Mouse (Mus musculus) left cerebral cortex, adult 9 months (tissue): ENCODE results near the gene Ppil2.
A peak's percentile ranks its signal among the peaks of the same experiment; 100 is the strongest.

Experiments
- DNase-seq, 2 experiments: peaks; one replicate each; pipeline ENCODE4 v3.0.0; 2022; ENCODE audit warnings: low spot score in 2 of 2

Gene Ppil2

DNA sequence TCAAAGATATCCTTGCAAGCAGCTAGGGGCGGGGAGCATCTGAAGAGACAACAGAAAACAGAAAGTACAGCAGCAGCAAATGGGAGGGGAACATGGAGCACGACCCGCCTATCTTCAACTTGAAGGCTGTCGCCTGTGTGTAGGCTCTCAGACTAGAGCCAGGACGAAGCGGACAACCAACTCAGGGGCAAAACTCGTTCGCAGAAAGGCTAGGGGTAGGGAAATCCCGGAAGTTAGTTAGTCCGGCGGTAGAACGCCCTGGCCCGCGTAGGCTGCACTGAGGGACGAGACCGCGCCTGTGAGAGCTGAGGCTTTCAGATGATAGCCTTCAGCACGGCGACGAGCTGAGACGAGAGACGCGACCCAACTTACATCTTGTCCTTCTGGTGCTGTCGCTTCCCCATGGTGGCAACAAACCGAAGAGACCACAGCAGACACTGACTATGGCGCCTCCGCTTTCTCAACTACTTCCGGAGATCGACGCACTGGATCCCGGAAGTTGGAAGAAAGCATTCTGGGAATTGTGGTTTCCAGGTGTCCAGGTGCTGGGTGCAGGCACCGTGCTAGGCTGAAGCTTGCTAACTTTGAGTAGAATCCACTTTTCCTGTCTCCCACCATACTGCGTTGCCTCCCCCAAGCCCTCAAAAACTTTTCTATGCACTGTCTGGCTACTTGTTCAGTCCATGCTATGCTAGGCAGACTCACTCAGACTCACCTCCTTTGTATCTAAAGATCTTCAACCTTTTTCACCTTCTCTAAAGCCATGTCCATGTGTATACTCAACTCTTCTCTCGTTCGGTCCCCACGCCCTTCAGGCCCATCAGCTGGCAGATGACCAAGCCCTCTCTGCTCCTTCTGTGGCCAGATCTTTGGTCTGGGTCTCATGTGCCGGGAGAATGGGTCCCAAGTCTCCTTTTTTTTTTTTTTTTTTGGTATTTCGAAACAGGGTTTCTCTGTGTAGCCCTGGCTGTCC is at the start of gene Ppil2:
Gene Ppil2, minus strand, starts transcription at position 487 of the 973 bp plus-strand sequence.
- DNase-seq = peak; percentile 35 to 65

DNA sequence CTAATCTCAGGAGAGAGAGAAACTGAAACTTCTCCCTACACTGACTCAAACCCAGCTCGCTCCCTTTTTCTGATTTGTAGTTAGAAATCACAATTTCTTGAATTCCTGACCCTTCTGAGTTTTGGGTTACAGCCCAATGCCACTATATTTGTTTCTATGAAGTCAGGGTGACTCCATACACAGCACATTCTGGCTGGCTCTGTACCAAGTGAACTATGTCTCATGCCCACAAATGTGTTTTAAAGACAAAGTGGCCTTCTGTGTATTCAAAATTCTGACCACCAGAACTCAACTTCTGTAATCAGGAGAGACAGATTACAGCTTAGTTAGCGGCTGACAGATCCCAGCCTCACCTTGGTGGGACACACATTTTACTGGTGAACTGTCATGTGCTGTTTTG is 43.3 kb upstream of the Ppil2 start:
- no peak for DNase-seq

DNA sequence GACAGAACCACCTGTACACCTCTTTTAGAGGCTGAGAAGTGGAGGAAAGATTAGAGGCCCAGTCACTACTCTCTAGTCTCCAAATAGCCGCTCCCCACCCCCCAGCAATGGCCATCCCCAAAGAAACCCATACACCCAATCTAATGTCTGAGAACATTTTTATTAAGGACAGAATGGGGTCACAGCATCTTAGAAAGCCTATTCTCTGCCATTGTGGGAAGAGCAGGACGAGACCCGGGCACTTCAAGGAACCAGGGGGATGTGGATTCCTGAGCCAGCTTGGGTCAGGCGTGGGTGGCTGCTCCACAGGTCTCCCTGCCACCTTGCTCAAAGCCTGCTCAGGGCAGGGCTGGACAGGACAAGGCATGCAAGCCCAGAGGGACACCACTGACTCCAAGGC is 40.8 kb upstream of the Ppil2 start:
- DNase-seq = no peak

DNA sequence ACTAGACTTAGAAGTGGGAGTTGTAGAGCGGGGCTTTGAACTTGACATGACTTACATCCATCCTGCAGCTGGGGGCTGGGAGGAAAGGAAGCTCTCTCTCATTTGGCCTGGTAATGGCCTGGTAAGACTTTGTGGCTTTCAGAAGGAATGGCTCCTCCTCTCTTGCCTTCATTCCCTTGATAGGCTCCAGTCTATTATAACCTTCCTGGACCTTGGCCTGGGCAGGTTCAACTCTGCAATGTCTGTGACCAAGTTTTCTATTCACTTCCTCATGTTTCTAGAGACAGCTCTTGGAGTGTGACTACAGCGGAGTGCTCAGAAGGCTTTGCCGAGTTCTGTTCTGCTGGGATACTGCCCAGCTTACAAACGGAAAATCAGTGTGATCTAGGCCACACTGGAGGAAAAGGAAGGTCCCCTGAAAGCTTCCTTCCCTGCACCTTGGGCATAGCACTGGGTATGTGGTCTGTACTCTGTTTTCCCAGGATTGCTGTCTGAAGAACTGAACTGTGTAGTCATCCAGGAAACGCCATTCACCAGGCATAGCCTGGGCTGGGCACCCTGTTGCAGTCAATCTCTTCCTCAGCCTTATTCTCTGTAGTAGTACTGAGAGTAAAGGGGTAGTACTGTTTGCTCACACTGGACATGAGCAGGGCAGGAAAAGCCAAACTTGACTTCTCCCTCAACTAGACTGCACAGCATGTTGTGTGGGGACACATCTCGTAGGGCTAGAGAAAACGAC is 39.6 kb upstream of the Ppil2 start:
- no peak for DNase-seq

DNA sequence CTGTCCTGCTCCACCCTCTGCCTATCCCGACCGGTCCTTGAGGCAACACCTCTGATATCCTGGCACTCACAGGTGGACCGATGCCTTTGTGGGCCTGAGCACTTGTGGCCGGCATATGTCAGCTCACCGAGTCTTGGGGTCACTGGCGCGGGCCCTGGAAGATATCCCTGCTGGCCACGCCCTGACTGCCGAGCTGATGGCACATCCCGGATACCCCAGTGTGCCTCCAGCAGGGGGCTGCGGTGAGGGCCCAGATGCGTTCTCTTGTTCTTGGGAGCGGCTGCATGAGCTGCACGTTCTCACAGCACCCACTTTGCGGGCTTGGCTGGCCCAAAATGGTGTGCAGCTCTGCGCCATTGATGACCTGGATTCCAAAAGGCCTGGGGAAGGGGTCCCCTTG is 37.0 kb upstream of the Ppil2 start:
- DNase-seq = no peak

DNA sequence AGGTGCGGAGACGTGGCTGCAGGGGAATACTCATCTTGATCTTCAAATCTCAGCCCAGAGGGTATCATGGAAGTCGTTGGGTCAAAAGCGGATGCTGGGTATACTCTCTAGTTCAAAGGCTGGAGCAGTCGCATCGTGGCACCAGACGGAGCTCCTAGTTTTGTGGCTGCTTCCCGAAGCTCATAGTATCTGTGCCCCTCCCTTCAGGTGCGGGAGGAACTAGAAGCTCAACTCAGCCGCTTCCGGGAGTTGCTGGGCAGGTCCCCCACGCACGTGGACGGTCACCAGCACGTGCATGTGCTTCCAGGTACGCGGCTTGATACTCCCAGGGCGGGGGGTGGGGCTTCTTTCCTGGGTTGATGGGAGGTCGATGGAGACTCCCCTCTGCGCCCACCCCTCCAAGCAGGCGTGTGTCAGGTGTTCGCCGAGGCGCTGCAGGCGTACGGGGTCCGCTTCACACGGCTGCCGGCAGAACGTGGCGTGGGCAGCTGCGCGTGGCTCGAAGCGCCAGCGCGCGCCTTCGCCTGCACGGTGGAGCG is 36.4 kb upstream of the Ppil2 start:
- no peak for DNase-seq

DNA sequence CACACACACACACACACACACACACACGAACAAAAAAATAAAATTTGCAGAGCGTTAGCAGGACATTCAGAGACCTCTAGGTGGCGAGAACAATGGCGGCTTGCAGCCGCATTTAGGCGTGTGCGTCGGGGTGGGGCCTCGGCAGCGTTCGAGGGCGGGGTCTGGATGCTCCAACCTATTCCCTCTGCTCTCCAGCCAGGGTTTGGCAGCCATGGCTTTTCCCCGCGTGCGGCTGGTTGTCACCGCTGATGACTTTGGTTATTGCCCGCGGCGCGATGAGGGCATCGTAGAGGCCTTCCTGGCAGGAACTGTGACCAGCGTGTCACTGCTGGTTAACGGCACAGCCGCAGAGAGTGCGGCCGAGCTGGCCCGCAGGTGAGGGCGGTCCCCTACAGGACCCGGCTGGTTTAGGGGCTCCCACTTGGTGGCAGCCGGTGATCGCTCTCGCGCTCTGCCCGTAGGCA is 35.7 kb upstream of the Ppil2 start, which contains the start of gene Ccdc116:
Gene Ccdc116, minus strand, starts transcription at position 458 of the 464 bp plus-strand sequence.
- peak; percentile 57 to 80 for DNase-seq

DNA sequence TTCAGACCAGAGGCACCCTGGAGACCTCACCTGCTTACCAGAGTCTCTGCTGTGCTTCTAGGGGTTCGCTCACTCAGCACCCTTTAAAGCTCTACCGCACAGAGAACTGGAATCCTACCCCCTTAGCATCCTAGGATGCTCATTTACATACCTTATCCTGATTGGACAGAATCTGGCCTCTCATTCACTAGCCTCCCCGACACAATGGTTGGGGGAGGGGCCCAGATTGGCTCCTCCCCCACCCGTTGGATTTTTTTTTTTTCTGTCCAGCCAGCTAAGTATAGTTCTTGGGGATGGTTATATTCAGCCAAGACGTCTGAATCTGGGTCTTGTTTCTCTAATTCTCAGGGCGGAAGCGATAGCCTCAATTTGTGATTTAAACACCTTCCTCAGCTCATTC is 33.3 kb upstream of the Ppil2 start, which contains the start of gene Ydjc:
Gene Ydjc, plus strand, starts transcription at position 283 of the 400 bp plus-strand sequence.
- no peak for DNase-seq

DNA sequence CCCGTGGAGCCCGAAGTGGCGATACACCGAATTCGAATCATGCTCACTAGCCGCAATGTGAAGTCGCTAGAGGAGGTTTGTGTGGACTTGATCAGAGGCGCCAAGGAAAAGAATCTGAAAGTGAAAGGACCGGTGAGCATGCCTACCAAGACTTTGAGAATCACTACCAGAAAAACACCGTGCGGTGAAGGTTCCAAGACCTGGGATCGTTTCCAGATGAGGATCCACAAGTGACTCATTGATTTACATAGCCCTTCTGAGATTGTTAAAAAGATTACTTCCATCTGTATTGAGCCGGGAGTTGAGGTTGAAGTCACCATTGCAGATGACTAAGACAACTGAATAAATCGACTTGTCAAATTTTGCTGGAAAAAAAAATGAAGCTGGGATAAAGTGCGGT is 26.3 kb upstream of the Ppil2 start:
- no peak for DNase-seq

DNA sequence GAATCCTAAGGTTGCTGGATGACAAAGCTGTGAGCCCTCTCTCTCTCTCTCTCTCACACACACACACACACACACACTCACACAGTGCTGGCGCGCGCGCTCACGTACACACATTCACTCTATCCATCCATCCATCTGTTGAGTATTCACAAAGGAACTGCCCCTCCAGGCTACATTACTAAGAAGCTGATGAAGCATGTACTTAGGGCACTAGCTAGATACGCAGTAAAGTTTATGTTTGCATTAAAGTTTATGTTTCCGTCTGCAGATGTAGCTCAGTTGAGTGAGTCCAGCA is 21.8 kb upstream of the Ppil2 start:
- no peak for DNase-seq

DNA sequence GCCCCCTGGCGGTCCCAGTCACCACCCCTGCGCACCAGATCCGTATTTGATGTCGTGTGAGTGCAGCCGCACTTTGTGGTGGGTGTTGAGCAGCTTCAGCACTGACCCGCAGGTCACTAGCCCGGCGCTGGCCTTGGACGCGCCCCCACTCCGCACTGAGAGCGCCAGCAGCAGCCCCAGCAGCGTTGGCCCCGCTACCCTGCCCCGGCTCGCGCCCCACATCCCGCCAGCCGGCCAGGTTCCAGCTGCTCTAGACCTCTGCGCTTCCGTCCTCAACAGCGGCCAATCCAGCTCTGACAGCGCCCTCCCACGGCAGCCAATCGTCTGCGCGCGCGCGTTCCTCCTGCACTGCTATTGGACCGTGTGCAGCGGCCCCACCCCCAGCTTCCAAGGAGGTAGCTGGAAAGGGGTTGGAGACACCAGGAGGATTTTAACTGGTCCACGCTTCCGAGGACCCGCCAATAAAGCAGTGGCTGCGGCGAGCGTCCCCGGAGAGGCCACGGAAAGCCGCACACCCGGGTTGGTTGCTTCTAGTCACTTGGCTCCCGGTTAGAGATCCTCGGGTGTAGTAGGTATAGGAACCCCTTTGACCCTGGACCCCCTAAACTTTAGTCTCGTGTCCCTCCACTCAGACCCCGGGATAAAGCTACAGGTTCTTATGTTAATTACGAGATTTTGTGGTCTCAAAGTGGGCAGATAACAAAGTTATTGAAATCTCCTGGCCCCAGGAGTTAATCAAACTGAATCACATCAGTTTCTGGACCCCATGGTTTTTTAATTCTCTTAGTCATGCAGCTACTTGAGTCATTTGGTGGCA is 21.2 kb upstream of the Ppil2 start, which contains the start of gene Sdf2l1:
Gene Sdf2l1, minus strand, starts transcription at position 295 of the 817 bp plus-strand sequence.
- DNase-seq = peak; percentile 94 to 99

DNA sequence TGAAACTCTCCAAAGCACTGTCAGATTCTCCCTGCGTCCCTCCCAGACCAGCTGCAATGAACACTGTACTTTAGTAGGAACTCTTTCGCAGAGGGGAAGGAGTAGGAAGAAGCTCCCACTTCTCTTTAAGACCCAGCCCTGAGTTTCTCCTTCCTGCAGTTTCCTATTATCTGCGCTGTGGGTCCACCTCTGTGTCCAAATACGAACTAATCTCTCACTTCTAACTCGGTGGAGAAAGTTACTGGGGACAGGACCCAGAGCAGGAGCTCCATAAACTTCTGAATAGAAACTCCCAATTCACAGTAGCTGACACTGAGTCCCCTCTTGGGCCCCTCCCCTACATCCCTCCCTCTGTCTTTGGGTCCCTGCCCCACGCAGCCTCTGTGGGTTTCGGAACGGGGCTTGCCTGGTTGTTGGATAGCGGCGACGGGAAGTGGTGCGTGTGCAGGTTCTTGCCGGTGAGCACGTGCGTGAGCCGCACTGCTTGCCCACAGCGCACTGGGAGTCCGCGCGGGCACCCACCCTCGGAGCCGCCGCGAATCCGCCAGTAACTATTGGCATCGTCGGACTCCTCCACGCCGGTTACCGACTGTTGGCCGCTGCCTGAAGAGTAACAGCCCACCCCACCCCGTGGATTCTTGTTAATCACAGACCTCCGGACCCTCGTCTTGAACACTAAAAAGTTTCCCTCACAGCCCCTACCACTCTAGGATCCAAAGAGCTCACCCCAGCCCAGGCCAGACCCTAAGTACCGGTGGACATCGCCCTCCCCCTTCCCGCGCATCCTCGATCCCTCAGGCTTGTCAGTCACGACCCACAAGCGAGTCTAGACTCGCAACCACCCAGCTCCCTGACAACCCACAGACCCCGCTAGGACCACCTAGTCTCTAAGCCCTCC is 20.4 kb upstream of the Ppil2 start:
- no peak for DNase-seq

DNA sequence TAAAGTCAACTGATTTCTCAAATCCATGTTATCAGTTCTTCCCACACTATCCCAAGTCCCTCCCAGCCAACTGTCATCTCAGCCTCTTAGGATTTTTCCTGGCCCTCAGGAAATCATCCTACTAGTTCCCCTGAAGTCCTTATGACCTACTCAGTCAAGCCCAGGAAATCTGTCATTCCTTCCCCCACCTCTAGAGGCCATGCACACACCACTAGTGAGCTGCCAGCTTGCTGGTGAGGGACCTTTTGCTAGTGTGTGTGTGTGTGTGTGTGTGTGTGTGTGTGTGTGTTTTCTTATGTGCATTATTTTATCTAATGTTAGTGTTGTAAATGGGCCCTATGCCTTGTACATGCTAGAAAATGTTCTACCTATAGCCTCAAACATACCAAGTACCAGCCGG is 16.2 kb upstream of the Ppil2 start:
- DNase-seq = no peak

DNA sequence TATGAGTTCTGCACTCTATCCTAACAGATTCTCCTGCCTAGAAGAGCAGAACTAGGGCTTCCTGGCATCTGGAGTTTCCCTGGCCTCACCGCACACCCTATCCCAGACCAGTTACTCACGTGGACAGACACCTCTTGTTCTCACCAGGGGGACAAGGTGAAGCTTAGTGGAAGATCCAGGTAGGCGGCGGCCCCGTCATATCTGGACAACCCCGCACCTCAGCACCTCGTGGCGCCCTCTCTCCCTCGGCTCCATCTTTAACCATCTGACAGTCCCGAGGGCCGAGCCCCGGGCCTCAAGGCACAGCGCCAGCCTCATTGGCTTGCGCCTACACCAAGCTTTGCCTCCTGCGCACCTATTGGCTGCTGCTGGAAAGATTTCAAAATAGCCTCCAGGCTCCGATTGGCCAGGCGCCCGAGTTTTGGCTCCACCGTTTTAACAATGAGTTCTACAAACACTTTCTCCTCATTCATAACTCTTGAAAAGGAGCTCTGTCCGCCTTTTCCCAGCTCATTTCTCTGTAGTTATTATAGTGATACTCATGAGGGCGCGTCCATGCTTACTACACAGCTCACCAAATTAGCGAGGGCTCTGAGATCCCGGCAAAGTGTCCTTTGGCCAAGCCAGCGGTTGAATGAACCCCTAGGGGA is 13.9 kb upstream of the Ppil2 start, which contains the start of gene 2610318N02Rik:
Gene 2610318N02Rik, minus strand, starts transcription at position 297 of the 650 bp plus-strand sequence.
- peak in 1 of 2 experiments; percentile 74 for DNase-seq

DNA sequence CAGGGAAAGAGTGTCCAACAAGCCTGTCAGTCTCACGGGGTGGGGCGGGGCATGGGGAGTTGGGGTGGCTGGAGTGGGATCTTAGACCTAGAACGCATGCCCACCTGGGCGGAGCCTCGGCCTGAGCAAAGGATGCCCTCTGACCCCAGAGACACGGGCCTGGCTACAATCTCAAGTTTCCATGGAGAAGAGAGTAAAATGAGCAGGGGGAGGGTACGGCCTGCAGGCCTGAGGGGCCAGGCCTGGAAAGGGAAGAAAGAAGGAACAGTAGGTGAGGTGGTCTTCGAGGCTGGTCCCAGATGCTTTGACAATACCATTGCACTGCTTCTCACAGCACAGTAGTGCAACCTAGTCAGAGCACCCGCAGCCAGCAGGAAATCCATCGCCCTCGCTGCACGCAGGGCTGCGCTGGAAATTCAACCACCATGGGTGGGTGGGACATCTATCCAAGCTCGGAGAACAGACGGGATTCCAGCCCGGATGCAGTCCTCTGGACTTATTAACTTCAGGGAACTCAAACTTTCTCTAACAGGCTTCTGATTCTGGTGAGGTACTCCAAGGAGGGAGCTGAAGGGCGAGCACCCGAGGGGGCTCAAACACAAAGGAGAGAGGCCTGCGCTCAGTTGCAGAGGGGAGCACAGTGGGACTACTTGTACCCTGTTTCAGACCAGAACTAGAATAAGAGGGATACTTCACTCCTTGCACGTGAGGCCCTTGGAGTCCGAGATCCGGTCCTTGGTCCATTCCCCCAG is 13.2 kb upstream of the Ppil2 start:
- no peak for DNase-seq

DNA sequence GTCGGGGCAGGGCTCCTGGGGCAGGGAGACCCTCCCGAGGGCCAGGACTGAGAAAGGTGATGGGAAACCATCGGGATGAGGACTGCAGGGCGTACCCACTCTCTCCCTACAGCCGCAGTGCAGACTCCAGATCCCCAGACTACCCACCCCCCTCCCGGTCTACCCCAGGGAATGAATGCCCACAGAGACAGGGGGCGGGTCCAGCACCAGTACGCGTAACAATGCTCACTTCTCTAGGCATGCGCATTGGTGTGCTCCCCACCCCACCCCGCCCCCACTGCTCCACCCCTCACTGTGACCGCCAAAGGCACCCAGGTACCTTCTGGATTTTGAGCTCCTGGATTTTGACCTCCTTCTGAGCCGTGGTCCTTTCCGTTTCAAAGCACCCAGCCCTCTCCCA is 10.5 kb upstream of the Ppil2 start:
- no peak for DNase-seq

DNA sequence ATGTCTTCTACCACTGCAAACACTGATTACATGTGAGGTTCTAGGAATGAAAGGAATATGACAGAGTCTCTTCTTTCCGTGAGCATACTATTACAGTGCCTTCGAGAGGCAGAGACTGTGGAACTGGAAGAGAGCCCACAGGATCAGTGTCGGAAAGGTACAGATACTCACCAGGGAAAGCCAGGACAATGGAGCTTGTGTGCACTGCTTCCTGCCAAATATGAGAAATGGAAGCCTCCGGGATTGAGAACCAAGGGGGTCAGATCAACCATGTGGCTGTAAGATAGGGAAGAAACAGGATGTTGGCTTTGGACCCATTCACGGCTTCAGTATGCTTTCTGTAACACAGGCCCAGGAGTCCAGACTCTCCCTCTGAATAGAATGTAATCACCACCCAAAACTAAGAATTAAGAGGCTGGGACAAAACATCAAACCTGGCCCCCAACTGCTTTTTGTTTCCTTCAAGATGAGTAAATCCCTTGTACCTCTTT is 6.3 kb upstream of the Ppil2 start:
- no peak for DNase-seq

DNA sequence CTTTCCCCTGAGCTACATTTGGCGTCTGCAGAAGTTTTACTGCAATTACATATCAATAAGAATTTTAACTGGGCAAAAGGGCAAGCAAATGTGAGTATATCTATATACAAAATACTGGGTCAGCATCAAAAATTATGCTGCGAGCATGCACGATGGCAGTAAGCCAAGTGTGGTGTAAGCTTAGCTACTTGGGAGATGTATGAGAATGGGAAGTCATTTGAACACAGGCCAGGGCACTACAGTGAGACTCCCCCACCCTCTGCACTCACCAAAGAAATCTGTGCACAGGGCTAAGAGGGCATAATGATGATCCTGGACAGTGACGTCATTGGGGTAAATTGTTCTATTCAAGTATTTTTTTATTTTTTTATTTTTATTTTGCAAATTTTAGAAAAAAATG is 6.5 kb downstream of the Ppil2 start:
- DNase-seq = no peak
